Mouse (Mus musculus): Measurements from ENCODE around the gene Olfr38.

DNA sequence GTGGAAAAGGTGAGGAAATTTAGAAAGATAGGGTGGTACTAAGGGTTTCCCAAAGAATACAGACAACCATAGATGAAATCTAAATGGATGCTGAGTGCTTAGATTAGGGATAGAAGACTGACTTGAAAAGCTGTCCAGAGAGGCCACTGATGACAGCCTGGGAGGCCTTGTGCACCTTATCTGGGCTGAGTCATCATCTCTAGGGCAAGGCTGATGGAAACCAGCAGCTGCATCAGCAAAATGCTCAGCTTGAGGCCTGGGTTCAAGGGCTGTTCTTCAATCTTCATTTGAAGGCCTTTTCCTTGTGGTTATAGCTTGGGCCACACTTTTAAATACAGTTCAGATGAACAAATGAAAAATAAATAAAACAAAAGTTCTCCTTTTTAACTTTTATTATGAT, 38.2 kb upstream of the Olfr38 start:
- no peak for TF ChIP-seq EP300 (IDR thresholded peaks at IDR 0.05; ENCODE audit: low read length)
- TF ChIP-seq MAZ (IDR thresholded peaks at IDR 0.05; ENCODE audit: low read depth, low read length): no peak
- no peak for TF ChIP-seq ZNF384 (IDR thresholded peaks at IDR 0.05; ENCODE audit: low read depth, low read length)
- TF ChIP-seq USF1 (IDR thresholded peaks at IDR 0.05; ENCODE audit: low read depth, low read length): no peak
- no peak for TF ChIP-seq CHD2 (IDR thresholded peaks at IDR 0.05; ENCODE audit: low read length)
- TF ChIP-seq ZMIZ1 (IDR thresholded peaks at IDR 0.05; ENCODE audit: low read depth, low read length): no peak
- TF ChIP-seq CTCF (conservative IDR thresholded peaks at IDR 0.05 in 1 of 2, IDR thresholded peaks at IDR 0.05 in 1 of 2; ENCODE audit: low read depth in 2 of 2, low read length in 2 of 2): no peak

All from CH12.LX (cell line).